Mouse (Mus musculus): ENCODE measurements around the gene Apc2.

DNA sequence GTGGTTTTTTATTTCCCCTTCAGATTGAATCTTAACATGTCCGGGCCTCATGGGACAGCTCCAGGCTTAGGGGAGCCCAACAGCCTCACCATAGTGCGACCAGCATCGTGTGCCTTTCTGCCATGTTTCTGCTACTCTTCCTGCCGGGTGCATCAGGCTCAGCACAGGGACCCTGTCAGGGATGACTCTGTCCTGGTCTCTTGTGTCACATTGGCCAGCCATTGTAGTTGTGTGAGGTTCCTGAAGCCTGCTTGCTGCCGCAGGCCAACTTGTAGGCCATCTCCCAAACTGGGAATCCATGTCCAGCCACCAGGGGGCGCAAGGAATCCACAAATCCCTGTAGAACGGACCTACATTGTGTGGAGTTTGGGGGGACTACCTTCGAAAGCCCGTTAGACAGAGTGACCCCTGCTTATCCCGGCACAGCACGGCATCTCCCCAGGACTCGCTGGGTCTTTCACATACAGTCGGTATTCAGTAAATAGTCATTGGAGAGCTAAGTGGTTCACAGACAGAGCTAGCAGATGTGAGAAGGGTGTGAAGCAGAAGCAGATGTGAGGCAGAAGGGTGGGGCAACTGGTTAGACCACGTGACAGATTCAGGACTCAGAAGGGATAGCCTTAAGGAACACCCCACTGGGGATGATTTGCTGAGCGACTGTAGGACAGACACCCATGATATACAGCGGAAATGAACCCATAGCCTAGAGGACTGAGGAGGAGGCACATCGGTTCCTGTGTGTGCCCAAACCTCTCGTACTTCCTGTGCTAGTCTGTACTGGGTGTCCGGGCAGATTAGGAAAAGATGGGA, 44.4 kb downstream of the Apc2 start:
- TF ChIP-seq POLR2A (IDR thresholded peaks at IDR 0.05; ENCODE audit: extremely low read depth, insufficient read depth, low read length): no peak
- TF ChIP-seq CTCF (IDR thresholded peaks at IDR 0.05; ENCODE audit: low read depth, low read length): peak; percentile 91
